Mouse (Mus musculus): ENCODE measurements at regions not wholly inside any gene's neighbourhood (a gene's known extent, or its start where the extent isn't known, plus 50 kb on each side); places are given as distances from the start of the nearest gene placed in this dataset.

DNA sequence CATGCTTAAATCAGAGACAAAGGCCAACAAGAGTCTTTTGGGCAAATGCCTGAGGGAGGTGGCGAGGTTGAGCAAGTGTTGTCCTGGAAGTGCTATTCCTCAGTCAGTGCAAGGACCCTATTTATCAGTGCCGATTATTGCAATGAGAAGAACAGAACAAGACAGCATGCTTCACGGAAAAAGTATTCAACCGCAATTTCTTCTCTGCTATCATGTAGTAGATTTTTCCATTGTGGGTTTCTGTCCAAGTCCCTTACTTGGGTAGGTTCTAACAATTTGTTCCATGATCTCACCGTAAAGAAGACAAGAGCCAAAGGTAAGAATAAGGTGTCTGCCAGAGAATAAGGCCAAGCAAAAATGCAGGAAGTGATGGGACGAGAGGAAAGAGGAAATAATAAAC is 186.2 kb downstream of the Arl4a start:
- no peak for ATAC-seq (replicated peaks; ENCODE audit: insufficient number of reproducible peaks, low FRiP score, low TSS enrichment, poor library complexity, severe bottlenecking)

DNA sequence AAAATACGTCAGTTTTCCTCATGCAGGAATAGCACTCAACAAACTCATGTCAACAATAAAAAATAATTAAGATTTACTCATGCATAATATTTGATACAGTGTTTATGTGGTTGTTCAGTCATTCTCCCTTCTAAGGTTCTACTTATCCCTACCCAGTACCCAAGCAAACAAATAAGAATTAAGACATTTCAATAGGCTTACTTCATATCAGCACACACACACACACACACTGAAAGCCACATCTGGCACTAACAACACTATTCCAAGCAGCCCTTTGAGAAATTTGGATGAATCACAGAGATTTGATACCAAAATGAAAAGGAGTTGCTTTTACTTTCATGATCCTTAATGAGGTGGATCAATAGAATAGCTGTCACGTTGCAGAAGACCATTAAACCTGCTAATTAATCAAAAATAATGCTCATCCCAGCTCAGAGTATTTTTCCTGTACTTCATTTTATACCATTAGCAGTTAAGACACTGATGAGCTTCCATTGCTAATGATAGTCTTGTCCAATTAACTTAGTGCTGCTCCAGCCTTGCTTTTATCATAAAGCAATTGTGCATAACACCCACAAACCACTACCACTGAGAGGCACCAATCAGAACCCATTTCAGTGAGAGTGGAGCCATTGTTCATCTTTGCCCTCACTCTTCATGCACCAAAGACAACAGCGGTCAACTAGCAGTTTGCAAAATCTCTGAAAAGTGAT is 188.3 kb downstream of the Arl4a start:
- ATAC-seq (replicated peaks; ENCODE audit: insufficient number of reproducible peaks, low FRiP score, low TSS enrichment, poor library complexity, severe bottlenecking) = no peak

DNA sequence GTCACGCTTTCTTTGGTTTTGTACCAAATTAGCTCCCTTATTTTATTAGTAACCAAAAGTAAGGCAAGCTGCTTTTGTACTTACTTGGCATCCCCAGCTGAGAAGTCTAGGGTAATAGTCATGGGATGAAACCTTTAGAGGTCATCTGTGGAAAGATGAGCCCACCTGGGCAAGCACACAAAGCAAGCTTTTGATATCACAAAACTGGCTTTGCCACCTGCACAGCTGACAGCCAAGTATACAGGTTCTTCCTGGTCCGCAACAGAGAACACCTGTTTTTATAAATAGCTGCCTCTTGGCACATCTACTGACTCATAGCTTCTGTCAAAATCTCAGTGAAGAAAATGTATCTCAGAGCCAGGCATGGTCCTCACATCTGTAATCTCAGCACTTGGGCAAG is 197.2 kb downstream of the Arl4a start:
- ATAC-seq (replicated peaks; ENCODE audit: insufficient number of reproducible peaks, low FRiP score, low TSS enrichment, poor library complexity, severe bottlenecking) = no peak

DNA sequence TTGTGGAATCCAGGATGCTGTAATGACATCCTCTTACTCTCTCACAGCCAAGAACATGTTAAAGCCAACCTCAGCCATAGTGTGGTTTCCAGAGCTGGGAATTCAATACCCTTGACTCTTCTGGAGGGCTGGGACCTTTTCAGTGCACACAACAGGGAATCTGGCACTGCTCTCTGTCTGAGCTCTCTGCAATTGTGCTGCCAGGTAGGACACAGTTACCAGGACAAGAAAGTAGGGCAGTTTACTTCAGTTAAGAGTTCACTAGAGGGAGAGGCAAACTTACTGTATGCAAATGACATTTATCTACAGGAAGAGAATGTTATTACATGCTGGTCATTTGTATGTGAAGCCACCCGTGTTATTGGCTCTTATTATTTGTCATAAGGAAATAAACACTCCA is 197.6 kb downstream of the Arl4a start:
- ATAC-seq (replicated peaks; ENCODE audit: insufficient number of reproducible peaks, low FRiP score, low TSS enrichment, poor library complexity, severe bottlenecking) = no peak

DNA sequence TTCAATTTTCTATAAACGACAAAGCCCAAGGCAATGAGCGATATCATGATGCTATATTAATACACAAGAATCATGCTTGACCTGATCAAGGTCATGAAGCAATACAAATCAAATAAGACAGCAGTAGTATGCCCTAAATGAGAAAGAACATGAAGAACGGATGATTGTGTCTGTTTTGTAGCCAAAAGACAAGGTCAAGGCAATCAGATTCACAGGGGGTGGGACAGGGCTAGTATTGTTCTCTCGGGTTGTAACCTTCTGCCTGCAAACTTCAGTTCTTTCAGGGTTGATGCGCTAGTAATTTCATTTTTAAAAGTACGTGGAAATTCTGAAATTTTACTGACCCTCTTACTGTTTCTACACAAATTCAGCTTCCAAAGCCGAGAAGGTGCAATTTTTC is 206.7 kb downstream of the Arl4a start:
- no peak for ATAC-seq (replicated peaks; ENCODE audit: insufficient number of reproducible peaks, low FRiP score, low TSS enrichment, poor library complexity, severe bottlenecking)

DNA sequence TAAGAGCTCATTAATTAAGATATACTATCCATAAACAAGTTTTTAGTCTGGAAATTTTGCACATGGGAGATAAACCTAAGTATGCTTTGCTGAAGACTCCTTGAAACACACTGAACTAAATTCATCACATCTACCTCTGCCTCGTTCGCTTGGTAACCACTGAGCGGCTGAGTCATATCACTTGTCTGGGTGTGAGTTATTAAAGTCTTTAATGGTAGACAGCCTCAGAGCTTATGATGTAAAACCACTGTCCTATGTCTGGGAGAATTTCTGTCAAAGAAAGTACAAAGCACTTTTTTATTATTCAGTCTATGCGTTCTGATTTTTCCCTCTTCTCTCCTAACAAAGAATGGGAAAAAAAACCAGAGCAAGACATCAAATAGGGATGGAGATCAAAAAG is 207.3 kb downstream of the Arl4a start:
- ATAC-seq (replicated peaks; ENCODE audit: insufficient number of reproducible peaks, low FRiP score, low TSS enrichment, poor library complexity, severe bottlenecking) = no peak

DNA sequence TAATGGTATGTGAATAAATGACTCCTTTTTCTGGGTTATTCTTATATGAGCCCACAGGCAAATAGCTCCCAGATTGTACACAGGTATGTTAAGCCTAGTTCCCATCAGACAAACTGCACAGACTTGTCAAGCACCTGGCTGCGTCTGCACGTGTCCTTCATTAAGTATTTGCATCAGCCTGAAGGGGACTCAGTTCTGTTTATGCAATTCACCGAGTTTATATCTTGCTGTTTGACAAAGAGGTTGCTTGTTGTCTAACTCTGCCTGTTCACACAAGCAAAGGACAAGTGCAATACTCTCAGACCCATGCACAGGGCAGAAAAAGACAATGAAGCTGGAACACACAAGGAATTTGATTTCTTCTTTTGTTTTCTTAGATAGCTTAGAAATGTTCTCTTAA is 215.2 kb downstream of the Arl4a start:
- ATAC-seq (replicated peaks; ENCODE audit: insufficient number of reproducible peaks, low FRiP score, low TSS enrichment, poor library complexity, severe bottlenecking) = no peak

DNA sequence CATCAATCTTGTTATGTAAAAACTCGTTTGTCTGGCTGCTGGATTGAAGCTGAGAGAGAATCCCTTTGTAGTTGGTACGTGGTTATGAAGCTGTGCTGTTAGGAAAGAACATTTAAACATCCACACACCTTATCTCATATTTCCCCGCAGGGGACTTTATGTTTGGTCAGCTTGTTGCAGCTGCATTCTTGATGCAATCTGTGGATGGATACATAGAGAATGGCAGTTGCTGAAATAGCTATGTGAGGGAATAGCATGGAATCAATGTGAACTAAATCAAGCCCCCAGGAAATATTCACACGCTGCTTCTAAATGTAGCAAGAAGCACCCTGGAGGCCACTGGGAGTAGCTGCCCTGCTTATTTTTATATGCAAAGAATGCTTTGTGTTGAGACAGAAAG is 236.3 kb downstream of the Arl4a start:
- ATAC-seq (replicated peaks; ENCODE audit: insufficient number of reproducible peaks, low FRiP score, low TSS enrichment, poor library complexity, severe bottlenecking) = no peak

DNA sequence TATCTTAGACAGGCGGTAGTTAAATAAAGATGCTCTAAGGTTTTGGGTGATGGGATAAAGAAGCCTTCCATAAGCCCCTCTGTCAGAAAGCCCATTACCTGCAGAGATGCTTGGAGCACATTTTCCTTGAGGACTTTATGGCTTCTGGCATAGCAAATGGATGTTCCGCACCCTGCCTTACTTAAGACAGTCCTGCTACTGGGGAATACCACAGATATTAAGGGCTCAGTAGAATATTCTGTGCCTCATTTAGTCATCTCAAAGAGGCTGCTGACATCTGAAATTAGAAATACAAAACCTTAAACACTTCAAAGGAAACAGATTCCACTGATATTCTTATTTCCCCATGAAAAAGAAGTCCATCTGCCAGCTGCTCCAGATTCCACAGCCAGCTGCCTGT is 240.0 kb downstream of the Arl4a start:
- ATAC-seq (replicated peaks; ENCODE audit: insufficient number of reproducible peaks, low FRiP score, low TSS enrichment, poor library complexity, severe bottlenecking) = no peak

DNA sequence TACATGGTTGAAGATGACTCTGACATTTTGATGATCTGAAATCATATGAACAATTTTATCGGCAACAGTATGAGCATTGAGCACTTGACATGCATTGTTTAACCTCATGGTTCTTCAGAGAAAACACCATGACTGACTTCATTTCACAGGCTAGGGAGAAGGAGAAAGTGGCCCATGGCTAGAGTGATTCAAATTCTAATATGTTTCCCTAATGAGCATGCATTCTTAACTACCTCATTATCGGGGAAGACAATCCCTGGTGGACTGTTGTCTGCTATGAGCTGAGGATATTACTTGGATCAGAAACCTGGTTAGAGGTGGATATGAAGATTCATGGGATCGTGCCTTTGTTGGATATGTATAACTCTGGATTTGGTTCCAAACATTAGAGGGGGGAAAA is 240.9 kb downstream of the Arl4a start:
- no peak for ATAC-seq (replicated peaks; ENCODE audit: insufficient number of reproducible peaks, low FRiP score, low TSS enrichment, poor library complexity, severe bottlenecking)

DNA sequence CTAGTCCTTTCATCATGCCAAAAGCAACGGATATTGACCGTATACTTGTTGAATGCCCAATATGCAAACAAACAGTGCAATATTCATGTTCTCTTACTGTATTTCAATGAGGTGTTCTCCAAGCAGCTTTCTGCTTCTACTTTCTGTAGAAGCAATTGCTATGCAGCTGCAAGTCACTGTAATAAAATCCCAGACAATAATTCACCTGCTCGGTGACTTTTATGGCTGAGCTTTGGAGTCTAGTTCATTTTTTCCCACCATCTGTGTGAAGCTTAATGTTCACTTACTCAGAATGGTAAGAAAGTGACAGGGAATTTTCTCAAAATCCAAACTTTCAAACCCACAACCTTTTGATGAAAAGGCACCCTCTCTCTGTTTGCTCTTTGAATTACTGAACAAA is 252.8 kb downstream of the Arl4a start:
- ATAC-seq (replicated peaks; ENCODE audit: insufficient number of reproducible peaks, low FRiP score, low TSS enrichment, poor library complexity, severe bottlenecking) = no peak

DNA sequence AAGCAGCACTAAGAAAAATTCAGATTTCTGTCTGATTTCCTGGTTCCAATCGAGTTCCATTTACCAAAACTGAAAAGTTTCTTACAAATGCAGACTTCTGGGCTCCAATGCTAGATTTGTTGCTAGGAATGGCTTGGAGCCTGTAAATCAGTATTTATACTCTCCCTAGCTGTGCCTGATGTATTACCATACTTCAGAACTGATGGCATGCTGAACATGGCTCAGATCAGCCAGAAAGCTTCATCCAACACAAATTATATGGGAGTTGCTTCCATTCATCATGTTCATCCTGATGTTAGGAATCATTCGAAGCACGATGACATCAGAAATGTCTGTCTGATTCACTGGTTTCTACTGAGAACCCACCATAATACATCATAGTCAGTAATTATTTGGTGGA is 253.3 kb downstream of the Arl4a start:
- ATAC-seq (replicated peaks; ENCODE audit: insufficient number of reproducible peaks, low FRiP score, low TSS enrichment, poor library complexity, severe bottlenecking) = no peak

DNA sequence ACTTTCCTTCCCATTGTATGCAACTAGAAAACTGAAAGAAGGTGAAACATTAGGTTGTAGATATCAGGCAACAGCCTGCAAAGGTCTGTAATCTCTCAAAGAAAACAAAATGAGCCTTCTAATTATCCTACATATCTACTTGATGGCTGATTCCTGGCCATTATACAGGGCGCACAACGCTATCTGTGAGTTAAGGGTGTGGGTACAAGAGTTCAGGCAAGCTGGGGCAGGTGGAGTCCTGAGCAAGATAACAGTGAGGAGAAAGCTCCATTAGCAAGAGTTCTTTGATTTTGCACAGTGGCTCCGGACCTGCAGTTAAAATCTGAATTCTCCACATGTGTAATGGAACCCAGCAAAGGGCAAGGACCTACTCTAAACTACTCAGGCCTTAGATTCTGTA is 261.7 kb downstream of the Arl4a start:
- no peak for ATAC-seq (replicated peaks; ENCODE audit: insufficient number of reproducible peaks, low FRiP score, low TSS enrichment, poor library complexity, severe bottlenecking)

DNA sequence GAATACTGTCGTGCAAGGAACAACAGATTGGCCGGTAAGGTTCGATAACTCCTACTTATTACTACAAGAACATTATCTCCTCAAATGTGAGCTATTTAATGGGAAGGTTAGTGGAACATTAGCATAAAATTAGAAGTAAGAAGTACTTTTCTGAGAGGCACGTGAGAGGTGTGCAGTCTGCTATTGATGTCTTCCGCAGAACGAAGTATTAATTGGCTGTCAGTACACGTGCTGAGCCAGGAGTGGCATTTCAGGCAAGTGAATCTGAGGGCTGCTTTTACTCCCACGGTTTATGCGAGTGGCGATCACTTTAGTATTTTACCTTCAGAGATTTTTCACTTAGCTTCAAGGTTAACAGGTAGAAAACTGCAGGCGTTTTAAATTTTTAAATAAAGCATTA is 270.8 kb downstream of the Arl4a start:
- ATAC-seq (replicated peaks; ENCODE audit: insufficient number of reproducible peaks, low FRiP score, low TSS enrichment, poor library complexity, severe bottlenecking) = no peak

DNA sequence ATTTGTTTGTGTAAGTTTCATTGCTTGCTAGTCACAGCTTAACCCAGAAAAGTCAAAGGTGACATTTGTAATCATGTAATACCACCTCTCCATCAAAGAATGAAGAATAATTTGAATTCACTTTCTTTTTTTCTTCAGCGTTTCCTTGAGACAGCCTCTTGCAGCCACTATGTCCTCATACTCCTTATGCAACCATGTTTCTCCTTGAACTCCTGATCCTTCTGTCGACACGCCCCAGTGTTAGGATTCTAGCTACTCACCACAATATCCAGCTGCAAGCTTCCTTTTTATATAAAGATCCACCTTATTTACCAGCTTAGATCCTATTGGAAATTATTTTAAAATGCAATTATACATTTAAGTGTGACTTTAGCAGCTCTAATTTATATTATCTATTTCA is 274.3 kb downstream of the Arl4a start:
- ATAC-seq (replicated peaks; ENCODE audit: insufficient number of reproducible peaks, low FRiP score, low TSS enrichment, poor library complexity, severe bottlenecking) = no peak

DNA sequence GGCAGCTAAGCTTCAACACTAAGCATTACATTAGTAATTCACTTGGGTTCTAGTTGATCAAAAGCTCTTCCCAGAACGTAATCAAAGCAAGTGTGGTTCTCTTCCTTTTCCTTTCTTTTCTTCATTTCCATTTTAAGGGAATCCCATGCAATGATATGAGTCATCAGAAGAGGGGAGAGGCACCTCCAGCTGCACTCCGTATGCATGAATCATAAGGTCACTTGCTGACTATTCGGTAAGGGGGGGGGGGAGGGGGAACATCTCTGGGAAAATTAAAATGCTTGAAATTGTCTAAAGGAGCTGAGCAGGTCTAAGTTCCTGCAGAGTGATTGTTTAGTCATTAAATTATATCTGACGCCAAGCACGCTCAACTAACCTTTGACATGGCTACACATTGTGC is 275.9 kb downstream of the Arl4a start:
- ATAC-seq (replicated peaks; ENCODE audit: insufficient number of reproducible peaks, low FRiP score, low TSS enrichment, poor library complexity, severe bottlenecking) = no peak

DNA sequence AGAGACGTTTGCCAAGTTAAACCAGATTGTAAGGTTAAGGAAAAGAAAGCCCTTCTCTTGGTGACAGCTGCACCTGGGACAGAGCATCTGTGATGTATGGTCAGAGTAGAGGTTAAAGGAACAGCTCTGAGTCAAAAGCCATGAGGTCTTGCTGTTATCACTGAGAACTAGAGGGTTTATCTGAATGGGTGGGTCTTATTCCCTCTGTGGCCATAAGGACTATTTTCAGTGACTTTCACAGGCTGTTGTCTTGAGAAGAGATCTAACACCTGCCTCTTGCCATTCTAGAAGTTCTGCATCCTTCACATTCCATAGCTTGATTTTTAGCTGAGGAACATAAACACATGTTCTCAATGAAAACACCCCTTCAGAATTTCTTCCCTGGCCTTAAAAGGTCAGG is 276.5 kb downstream of the Arl4a start:
- no peak for ATAC-seq (replicated peaks; ENCODE audit: insufficient number of reproducible peaks, low FRiP score, low TSS enrichment, poor library complexity, severe bottlenecking)

DNA sequence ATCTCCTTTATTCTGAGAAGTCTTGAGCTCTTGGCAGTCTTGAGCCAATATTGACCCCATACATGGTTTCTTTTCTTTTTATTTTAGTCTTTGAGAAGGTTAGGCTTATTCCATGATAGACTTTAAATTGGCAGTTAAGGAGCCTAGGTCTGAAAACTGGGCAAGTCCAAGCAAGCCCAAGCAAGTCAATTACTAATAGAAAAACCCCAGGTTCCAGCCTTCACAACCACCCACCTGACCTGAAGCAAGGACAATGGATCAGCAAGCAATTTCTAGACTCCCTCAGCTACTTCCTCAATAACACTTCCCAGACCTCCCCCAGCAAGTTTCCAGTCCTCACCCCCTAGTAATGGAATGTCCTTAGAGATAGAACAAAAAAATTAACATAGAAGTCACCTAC is 279.9 kb downstream of the Arl4a start:
- ATAC-seq (replicated peaks; ENCODE audit: insufficient number of reproducible peaks, low FRiP score, low TSS enrichment, poor library complexity, severe bottlenecking) = no peak

DNA sequence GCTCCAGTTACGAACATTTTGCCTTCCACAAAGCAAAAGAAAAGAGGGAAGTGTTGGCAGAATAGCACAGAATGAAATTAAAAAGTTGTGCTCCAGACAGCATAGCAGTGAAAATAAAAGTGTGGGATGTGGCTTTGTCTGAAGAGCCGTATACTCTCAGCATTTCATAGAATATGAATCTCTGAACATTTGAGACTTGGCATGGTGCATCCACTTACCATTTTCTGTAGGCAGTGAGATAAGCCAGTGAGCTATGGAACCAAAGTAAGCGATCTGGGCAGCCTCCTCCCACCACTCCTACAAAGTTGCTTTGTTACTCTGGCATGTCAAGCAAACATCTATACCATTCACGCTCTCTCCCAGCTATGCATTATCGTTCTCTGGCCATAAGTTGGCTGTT is 286.0 kb downstream of the Arl4a start:
- no peak for ATAC-seq (replicated peaks; ENCODE audit: insufficient number of reproducible peaks, low FRiP score, low TSS enrichment, poor library complexity, severe bottlenecking)

DNA sequence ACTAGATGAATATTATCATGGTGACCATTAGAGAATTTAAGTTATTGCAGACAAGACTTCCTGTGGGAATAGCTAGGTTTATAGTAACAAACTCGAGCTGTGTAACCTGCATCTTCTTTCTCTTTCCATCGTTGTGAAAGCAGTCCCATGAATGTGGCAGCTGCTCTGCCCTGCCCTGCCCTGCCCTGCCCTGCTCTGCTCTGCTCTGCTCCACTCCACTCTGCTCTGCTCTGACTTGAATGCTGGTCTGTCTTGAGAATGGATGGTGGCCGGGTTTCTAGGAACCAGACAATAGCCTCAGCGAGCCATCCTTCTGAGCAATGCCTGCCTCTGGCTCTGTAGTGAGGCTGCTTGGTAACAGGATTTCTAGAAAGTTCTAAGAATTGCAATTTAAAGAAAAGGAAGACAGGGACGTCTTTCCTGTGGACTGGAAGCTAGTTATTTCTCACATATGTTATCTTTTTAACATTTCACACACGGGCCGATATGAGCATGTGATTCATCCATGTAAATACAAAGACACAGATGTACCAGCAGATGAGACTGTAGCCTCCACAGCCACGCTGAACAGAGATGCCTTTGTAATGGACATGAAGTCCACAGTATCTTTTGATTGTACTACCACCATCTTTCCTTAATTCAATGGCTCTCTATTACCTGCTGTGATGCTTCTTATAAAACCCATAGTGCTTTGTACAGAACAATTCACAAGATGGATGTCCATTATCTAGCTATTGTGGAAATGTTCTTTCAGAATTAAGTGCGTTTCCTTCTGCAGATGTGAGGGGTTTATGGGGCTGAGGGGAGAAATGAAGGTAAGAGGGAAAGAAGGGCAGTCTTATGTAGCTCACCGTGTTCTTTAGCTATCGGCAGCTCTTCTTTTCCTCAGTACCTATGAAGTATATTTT is 295.4 kb downstream of the Arl4a start:
- no peak for ATAC-seq (replicated peaks; ENCODE audit: insufficient number of reproducible peaks, low FRiP score, low TSS enrichment, poor library complexity, severe bottlenecking)

Measured in monocyte, adult 5-6 weeks (primary cell).